Mouse (Mus musculus): Measurements from ENCODE around the gene Cd160.

DNA sequence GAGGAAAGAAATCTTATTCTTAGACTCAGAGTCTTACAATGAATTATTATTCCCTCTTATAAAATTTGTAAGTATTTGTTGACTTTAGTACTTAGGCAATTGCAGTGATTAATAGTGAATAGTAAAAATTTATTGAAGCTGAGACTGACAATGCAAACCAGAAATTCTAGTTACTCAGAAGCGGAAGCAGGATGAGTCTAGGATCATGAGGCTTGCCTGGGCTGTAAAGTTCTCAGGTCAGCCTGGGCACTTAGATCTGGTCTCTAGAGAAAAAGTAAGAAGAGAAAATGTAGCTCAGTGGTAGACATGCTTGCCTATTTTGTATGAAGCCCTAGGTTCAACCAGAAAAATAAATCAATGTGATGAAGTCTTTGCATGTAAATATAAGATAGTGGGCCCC lies 73.2 kb downstream of the Cd160 start:
- TF ChIP-seq CTCF (IDR thresholded peaks at IDR 0.05) = no peak
- no peak for TF ChIP-seq EP300 (IDR thresholded peaks at IDR 0.05)
